Mouse (Mus musculus): Measurements from ENCODE around the gene Foxi2. TPM values are rescaled to one million over a fixed set of nuclear protein-coding genes. Genes with fewer than 3 reads are reported as not detected.

Foxi2 gene
- polyA plus RNA-seq, 1 experiment from 2014 or later: not detected

- H3K36me3 ChIP-seq: no peaks in the 10 kb centered on the region
- WGBS: 10% methylated on average over 5 of the region's 5 CpGs
- H3K9me3 ChIP-seq: no peaks in the 10 kb centered on the region
- H3K4me3 ChIP-seq: no peak overlapping the region
- peaks cover 53% of the 10 kb centered on the region for H3K27me3 ChIP-seq (replicated peaks)
- H3K4me1 ChIP-seq: no peaks in the 10 kb centered on the region
- no peak for ATAC-seq (ENCODE audit: extremely low read depth, insufficient number of reproducible peaks, low FRiP score, low TSS enrichment)
- H3K27ac ChIP-seq (replicated peaks): no peak overlapping the region
- no peak overlapping the region for H3K9ac ChIP-seq
- H3K4me2 ChIP-seq: no peak overlapping the region
Observed at GRCm38 (mm10) chr7:135403416-135403815, 6.7 kb upstream of the Foxi2 start.

GRCm38 (mm10) chr7:135406761-135407160, 3.3 kb upstream of the Foxi2 start:
- Histone ChIP-seq H3K36me3 (no peaks in the 10 kb centered on the region), H3K4me3 (no peak overlapping the region), H3K27me3 (replicated peaks) (peaks cover 73% of the 10 kb centered on the region), H3K9me3 (no peaks in the 10 kb centered on the region), H3K4me2 (no peak overlapping the region), H3K27ac (replicated peaks) (no peak overlapping the region), H3K4me1 (peaks cover 6% of the 10 kb centered on the region; the same call in 1 of the 2 replicates), H3K9ac (no peak overlapping the region)
- 50% methylated on average over 3 of the region's 3 CpGs for WGBS
- ATAC-seq (ENCODE audit: extremely low read depth, insufficient number of reproducible peaks, low FRiP score, low TSS enrichment): no peak

- no peaks in the 10 kb centered on the region for H3K36me3 ChIP-seq
- H3K9ac ChIP-seq: no peak overlapping the region
- no peaks in the 10 kb centered on the region for H3K9me3 ChIP-seq
- no peak overlapping the region for H3K4me2 ChIP-seq
- peaks cover 6% of the 10 kb centered on the region; the same call in 1 of the 2 replicates for H3K4me1 ChIP-seq
- H3K27me3 ChIP-seq (replicated peaks): peaks cover 77% of the 10 kb centered on the region
- no peak overlapping the region for H3K27ac ChIP-seq (replicated peaks)
- ATAC-seq (ENCODE audit: extremely low read depth, insufficient number of reproducible peaks, low FRiP score, low TSS enrichment): no peak
- H3K4me3 ChIP-seq: no peak overlapping the region
- WGBS: 54% methylated on average over 3 of the region's 3 CpGs
Observed at GRCm38 (mm10) chr7:135408501-135408900, 1.6 kb upstream of the Foxi2 start.

GRCm38 (mm10) chr7:135412357-135412756, 2.2 kb downstream of the Foxi2 start:
- Histone ChIP-seq H3K4me3 (no peak overlapping the region), H3K9me3 (no peaks in the 10 kb centered on the region), H3K27me3 (replicated peaks) (peaks cover 82% of the 10 kb centered on the region), H3K27ac (replicated peaks) (no peak overlapping the region), H3K9ac (no peak overlapping the region), H3K36me3 (no peaks in the 10 kb centered on the region), H3K4me2 (no peak overlapping the region), H3K4me1 (peaks cover 6% of the 10 kb centered on the region; the same call in 1 of the 2 replicates)
- 54% methylated on average over 6 of the region's 6 CpGs for WGBS
- ATAC-seq (ENCODE audit: extremely low read depth, insufficient number of reproducible peaks, low FRiP score, low TSS enrichment): no peak

- Histone ChIP-seq H3K9ac (no peak overlapping the region), H3K9me3 (no peaks in the 10 kb centered on the region; the same call in 1 of the 2 replicates), H3K27ac (replicated peaks) (no peak overlapping the region), H3K4me2 (no peak overlapping the region), H3K4me1 (no peaks in the 10 kb centered on the region), H3K36me3 (no peaks in the 10 kb centered on the region), H3K4me3 (no peak overlapping the region), H3K27me3 (replicated peaks) (no peaks in the 10 kb centered on the region)
- WGBS: 87% methylated on average over 6 of the region's 6 CpGs
- ATAC-seq (ENCODE audit: extremely low read depth, insufficient number of reproducible peaks, low FRiP score, low TSS enrichment): no peak
Observed at GRCm38 (mm10) chr7:135428840-135429239, 18.7 kb downstream of the Foxi2 start.

GRCm38 (mm10) chr7:135430903-135431302, 20.8 kb downstream of the Foxi2 start:
- Histone ChIP-seq H3K36me3 (no peaks in the 10 kb centered on the region), H3K27me3 (replicated peaks) (no peaks in the 10 kb centered on the region), H3K9me3 (no peaks in the 10 kb centered on the region; the same call in 1 of the 2 replicates), H3K4me3 (no peak overlapping the region), H3K27ac (replicated peaks) (no peak overlapping the region), H3K4me1 (no peaks in the 10 kb centered on the region), H3K9ac (no peak overlapping the region), H3K4me2 (no peak overlapping the region)
- 65% methylated on average over 2 of the region's 2 CpGs for WGBS
- ATAC-seq (ENCODE audit: extremely low read depth, insufficient number of reproducible peaks, low FRiP score, low TSS enrichment): no peak

- H3K36me3 ChIP-seq: no peaks in the 10 kb centered on the region
- no peaks in the 10 kb centered on the region for H3K4me1 ChIP-seq
- H3K9me3 ChIP-seq: no peaks in the 10 kb centered on the region
- H3K9ac ChIP-seq: no peak overlapping the region
- no peak overlapping the region for H3K4me2 ChIP-seq
- H3K4me3 ChIP-seq: no peak overlapping the region
- no peaks in the 10 kb centered on the region for H3K27me3 ChIP-seq (replicated peaks)
- ATAC-seq (ENCODE audit: extremely low read depth, insufficient number of reproducible peaks, low FRiP score, low TSS enrichment): no peak
- 68% methylated on average over 4 of the region's 4 CpGs for WGBS
- H3K27ac ChIP-seq (replicated peaks): no peak overlapping the region
Observed at GRCm38 (mm10) chr7:135443903-135444302, 33.8 kb downstream of the Foxi2 start.

GRCm38 (mm10) chr7:135451340-135451739, 41.2 kb downstream of the Foxi2 start:
- Histone ChIP-seq H3K27ac (replicated peaks) (no peak overlapping the region), H3K36me3 (no peaks in the 10 kb centered on the region), H3K27me3 (replicated peaks) (no peaks in the 10 kb centered on the region), H3K4me3 (no peak overlapping the region), H3K4me1 (no peaks in the 10 kb centered on the region), H3K4me2 (no peak overlapping the region), H3K9ac (no peak overlapping the region), H3K9me3 (no peaks in the 10 kb centered on the region)
- no peak for ATAC-seq (ENCODE audit: extremely low read depth, insufficient number of reproducible peaks, low FRiP score, low TSS enrichment)
- 72% methylated on average over 3 of the region's 3 CpGs for WGBS

- no peaks in the 10 kb centered on the region for H3K9me3 ChIP-seq
- no peak for ATAC-seq (ENCODE audit: extremely low read depth, insufficient number of reproducible peaks, low FRiP score, low TSS enrichment)
- no peak overlapping the region for H3K27ac ChIP-seq (replicated peaks)
- no peaks in the 10 kb centered on the region for H3K4me1 ChIP-seq
- WGBS: 59% methylated on average over 1 of the region's 1 CpGs
- H3K4me2 ChIP-seq: no peak overlapping the region
- H3K27me3 ChIP-seq (replicated peaks): no peaks in the 10 kb centered on the region
- no peak overlapping the region for H3K4me3 ChIP-seq
- H3K9ac ChIP-seq: no peak overlapping the region
- no peaks in the 10 kb centered on the region for H3K36me3 ChIP-seq
Observed at GRCm38 (mm10) chr7:135452366-135452765, 42.3 kb downstream of the Foxi2 start.

- Histone ChIP-seq H3K4me3 (no peak overlapping the region), H3K27ac (replicated peaks) (no peak overlapping the region), H3K27me3 (replicated peaks) (no peaks in the 10 kb centered on the region), H3K4me2 (no peak overlapping the region), H3K9ac (no peak overlapping the region), H3K36me3 (no peaks in the 10 kb centered on the region), H3K4me1 (no peaks in the 10 kb centered on the region), H3K9me3 (no peaks in the 10 kb centered on the region)
- ATAC-seq (ENCODE audit: extremely low read depth, insufficient number of reproducible peaks, low FRiP score, low TSS enrichment): no peak
- 29% methylated on average over 3 of the region's 3 CpGs for WGBS
Observed at GRCm38 (mm10) chr7:135453690-135454089, 43.6 kb downstream of the Foxi2 start.

Data from heart, embryonic 13.5 days (tissue).